24 mouse cellular contexts compared by ENCODE assay signal in the genomic region with DNA sequence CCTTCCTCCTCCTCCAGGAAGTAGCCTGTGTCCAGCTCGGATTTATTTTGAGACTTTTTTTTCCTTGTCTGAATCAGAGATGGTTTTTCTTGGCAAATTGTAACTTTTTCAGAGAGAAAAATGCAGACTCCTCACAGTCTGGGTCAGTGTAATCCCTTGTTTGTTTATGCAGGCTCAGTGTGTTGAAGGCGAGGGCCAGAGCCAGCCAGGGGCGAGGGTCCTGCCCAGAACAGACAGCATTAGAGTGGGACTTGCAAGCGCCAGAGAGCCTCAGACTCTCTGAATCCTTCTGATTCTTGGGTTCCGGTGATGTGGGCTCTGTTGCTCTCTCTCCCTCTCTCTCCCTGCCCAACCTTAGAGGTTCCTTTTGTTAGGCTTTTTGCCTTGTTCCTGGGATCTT. TPM values are rescaled to one million over a fixed set of nuclear protein-coding genes. Genes with fewer than 3 reads are reported as not detected.
DNase-seq lines count a peak whose midpoint lies in the region; ATAC-seq and TF ChIP-seq lines count a peak whose summit lies in the region.
"Had no signal": no experiment of that assay in that cellular context is flagged by ENCODE, and none has a peak within 500 bp of the region (broad histone marks: within the 10 kb centered on the region; RNA-seq: fewer than 3 reads in every experiment).

No protein-coding gene starts in this region.

- no peaks in the 10 kb centered on the region for H3K79me2 ChIP-seq in heart, adult 2 months (replicated peaks; ENCODE audit: control insufficient read depth, insufficient read depth, low read length)

- H3K4me1 ChIP-seq in forebrain, embryonic 11.5 days (replicated peaks; ENCODE audit: control insufficient read depth, insufficient read depth, low read length) = no peaks in the 10 kb centered on the region
- H3K4me1 ChIP-seq in forebrain, embryonic 10.5 days = peaks cover 9% of the 10 kb centered on the region
- H3K4me1 ChIP-seq in heart, embryonic 12.5 days (replicated peaks) = no peaks in the 10 kb centered on the region
- no peaks in the 10 kb centered on the region for H3K4me1 ChIP-seq in heart, embryonic 16.5 days (ENCODE audit: control insufficient read depth, insufficient read depth, low read length)
- H3K4me1 ChIP-seq in heart, adult 2 months (ENCODE audit: control insufficient read depth, insufficient read depth, low read length) = no peaks in the 10 kb centered on the region

- no peak for ATAC-seq in forebrain, embryonic 11.5 days (replicated peaks; ENCODE audit: low FRiP score)
- peak; percentile 70; the same call in 1 of the 2 replicates for ATAC-seq in heart, embryonic 12.5 days (ENCODE audit: insufficient number of reproducible peaks, low FRiP score)
- ATAC-seq in heart, embryonic 16.5 days (replicated peaks; ENCODE audit: extremely low read depth, insufficient read depth, low FRiP score) = peak; percentile 64; the same call in 1 of the 2 replicates
- ATAC-seq: forebrain, embryonic 13.5 days; forebrain, embryonic 16.5 days; hindbrain, postnatal 0 days; inflammation-experienced regulatory T-cells, adult 6 months; Patski had no signal

- peak; percentile 20 for DNase-seq in forebrain, embryonic 11.5 days (ENCODE audit: low spot score)
- no peak for DNase-seq in forebrain, embryonic 10.5 days (ENCODE audit: extremely low spot score, low spot score)
- DNase-seq in heart, postnatal 36 days = no peak
- DNase-seq in heart, adult 2 months = no peak
- peak; percentile 40 for DNase-seq in NIH3T3 (ENCODE audit: low read depth)
- DNase-seq in cerebellum, adult 9-10 months = no peak
- DNase-seq: adrenal gland, adult 2 months; adrenal gland, postnatal 14 days; cerebellum, adult 11-12 months; cerebellum, adult 8-10 months; cerebellum, postnatal 14 days; gastrocnemius, postnatal 10 days; gastrocnemius, postnatal 36 days; heart, postnatal 14 days; kidney, adult 2 months had no signal

- intact Hi-C loops in heart, postnatal 36 days (cut with DNase I) = no loop called here
- intact Hi-C loops in heart, adult 2 months (cut with DNase I) = no loop called here

- peaks cover 4% of the 10 kb centered on the region; the same call in 1 of the 2 replicates for H3K9me3 ChIP-seq in forebrain, embryonic 11.5 days (ENCODE audit: control insufficient read depth, low read length)
- peaks cover 15% of the 10 kb centered on the region for H3K9me3 ChIP-seq in forebrain, embryonic 10.5 days
- H3K9me3 ChIP-seq in heart, embryonic 12.5 days (replicated peaks) = peaks cover 7% of the 10 kb centered on the region
- H3K9me3 ChIP-seq in heart, embryonic 16.5 days (replicated peaks; ENCODE audit: control insufficient read depth, low read length) = peaks cover 4% of the 10 kb centered on the region

- no peak overlapping the region for H3K27ac ChIP-seq in forebrain, embryonic 11.5 days (ENCODE audit: low read depth, low read length)
- H3K27ac ChIP-seq in forebrain, embryonic 10.5 days = no peak overlapping the region
- H3K27ac ChIP-seq in heart, embryonic 12.5 days (ENCODE audit: poor library complexity, severe bottlenecking) = no peak overlapping the region
- H3K27ac ChIP-seq in heart, embryonic 16.5 days (ENCODE audit: low read length) = peak overlapping the region; percentile 6; the same call in 1 of the 2 replicates
- no peak overlapping the region for H3K27ac ChIP-seq in heart, adult 2 months
- H3K27ac ChIP-seq: forebrain, embryonic 13.5 days; hindbrain, embryonic 14.5 days; hindbrain, postnatal 0 days; kidney, postnatal 0 days had no signal

- no peaks in the 10 kb centered on the region for H3K36me3 ChIP-seq in forebrain, embryonic 11.5 days (ENCODE audit: control insufficient read depth, insufficient read depth, low read length)
- H3K36me3 ChIP-seq in forebrain, embryonic 10.5 days (replicated peaks) = peaks cover 9% of the 10 kb centered on the region; the same call in 1 of the 2 replicates
- H3K36me3 ChIP-seq in heart, embryonic 12.5 days = no peaks in the 10 kb centered on the region
- peaks cover 2% of the 10 kb centered on the region; the same call in 1 of the 2 replicates for H3K36me3 ChIP-seq in heart, embryonic 16.5 days (ENCODE audit: control insufficient read depth, insufficient read depth)
- no peaks in the 10 kb centered on the region for H3K36me3 ChIP-seq in heart, adult 2 months (ENCODE audit: control insufficient read depth, insufficient read depth, low read length)

- no peak for TF ChIP-seq CTCF in heart, adult 2 months (IDR thresholded peaks at IDR 0.05)

- no peak for TF ChIP-seq EP300 in heart, adult 2 months (IDR thresholded peaks at IDR 0.05; ENCODE audit: insufficient read depth, low read depth, low read length)

- 72% methylated on average over 5 of the region's 5 CpGs for WGBS in forebrain, embryonic 11.5 days
- WGBS in forebrain, embryonic 10.5 days = 72% methylated on average over 5 of the region's 5 CpGs
- WGBS in heart, embryonic 12.5 days = 49% methylated on average over 5 of the region's 5 CpGs
- WGBS in heart, embryonic 16.5 days = 58% methylated on average over 5 of the region's 5 CpGs
- 50% methylated on average over 5 of the region's 5 CpGs for WGBS in heart, adult 2 months

- H3K4me3 ChIP-seq in forebrain, embryonic 11.5 days (ENCODE audit: low read depth, low read length) = no peak overlapping the region
- no peak overlapping the region for H3K4me3 ChIP-seq in forebrain, embryonic 10.5 days
- no peak overlapping the region for H3K4me3 ChIP-seq in heart, embryonic 12.5 days
- H3K4me3 ChIP-seq in heart, embryonic 16.5 days (ENCODE audit: low read length) = no peak overlapping the region
- H3K4me3 ChIP-seq in heart, adult 2 months = no peak overlapping the region
- H3K4me3 ChIP-seq: forebrain, embryonic 13.5 days had no signal

- no peak for TF ChIP-seq POLR2A in heart, adult 2 months (IDR thresholded peaks at IDR 0.05; ENCODE audit: insufficient read depth, low read depth, low read length)

- H3K4me2 ChIP-seq in forebrain, embryonic 11.5 days (ENCODE audit: low read depth, low read length, severe bottlenecking) = no peak overlapping the region
- H3K4me2 ChIP-seq in heart, embryonic 12.5 days = no peak overlapping the region
- no peak overlapping the region for H3K4me2 ChIP-seq in heart, embryonic 16.5 days (ENCODE audit: low read depth, low read length)
- H3K4me2 ChIP-seq: forebrain, embryonic 13.5 days; hindbrain, embryonic 14.5 days had no signal

- H3K27me3 ChIP-seq in forebrain, embryonic 11.5 days (ENCODE audit: control insufficient read depth, insufficient read depth, low read length) = no peaks in the 10 kb centered on the region
- H3K27me3 ChIP-seq in forebrain, embryonic 10.5 days (ENCODE audit: poor library complexity, severe bottlenecking) = no peaks in the 10 kb centered on the region
- H3K27me3 ChIP-seq in heart, embryonic 12.5 days (replicated peaks) = no peaks in the 10 kb centered on the region
- H3K27me3 ChIP-seq in heart, embryonic 16.5 days (ENCODE audit: control insufficient read depth, insufficient read depth, low read length) = no peaks in the 10 kb centered on the region
- H3K27me3 ChIP-seq in heart, adult 2 months (ENCODE audit: control insufficient read depth, insufficient read depth, low read length) = no peaks in the 10 kb centered on the region
- H3K27me3 ChIP-seq: forebrain, embryonic 13.5 days had no signal

- H3K9ac ChIP-seq in forebrain, embryonic 11.5 days (ENCODE audit: low read length) = no peak overlapping the region
- no peak overlapping the region for H3K9ac ChIP-seq in heart, embryonic 12.5 days
- H3K9ac ChIP-seq in heart, embryonic 16.5 days (ENCODE audit: low read length) = no peak overlapping the region
- H3K9ac ChIP-seq in heart, adult 2 months (ENCODE audit: low read depth, low read length) = no peak overlapping the region
- H3K9ac ChIP-seq: forebrain, embryonic 13.5 days; hindbrain, embryonic 14.5 days had no signal

RNA-seq across cellular contexts. Expression of gene Smoc1, which starts 53.7 kb away (rescaled TPM):
- polyA plus RNA-seq in forebrain, embryonic 11.5 days (2014; fragmentation: Nextera tagmentation; extraction: Ambion mirVana) = 6.7 and 6.8 TPM in 2 replicates
- 14.9 and 15.9 TPM in 2 replicates for polyA plus RNA-seq in forebrain, embryonic 10.5 days (2016; fragmentation: Nextera tagmentation; extraction: Ambion mirVana)
- 5.8 and 6.9 TPM in 2 replicates for polyA plus RNA-seq in heart, embryonic 12.5 days (2016; fragmentation: Nextera tagmentation; extraction: Ambion mirVana)
- total RNA-seq in heart, postnatal 36 days (2021) = 1 to 10 TPM; 5.9 to 8.2 TPM
- polyA plus RNA-seq in heart, embryonic 16.5 days (2015; fragmentation: Nextera tagmentation; extraction: Ambion mirVana) = 6.8 and 8.6 TPM in 2 replicates
- 1 to 10 TPM; 4.8 to 6.2 TPM for total RNA-seq in heart, adult 2 months (2021)
- polyA plus RNA-seq in heart, adult 2 months (2012; rRNA removed) = 6.9 and 8.0 TPM in 2 replicates

Comparison
In these comparisons a context has a peak if more than half of its experiments do, and no peak if none do; other contexts are left out.
1. DNase-seq: peak in forebrain, embryonic 11.5 days (single experiment) and NIH3T3 (single experiment); none in forebrain, embryonic 10.5 days (single experiment), heart, postnatal 36 days (0 of 2), heart, adult 2 months (0 of 2) and cerebellum, adult 9-10 months (single experiment).